14 mouse cellular contexts compared by ENCODE assay signal in genomic region chr2:166653564-166653963, GRCm38 (mm10).
DNase-seq lines count a peak whose midpoint lies in the region; ATAC-seq lines count a peak whose summit lies in the region.
"Had no signal": no experiment of that assay in that cellular context is flagged by ENCODE, and none has a peak within 500 bp of the region (broad histone marks: within the 10 kb centered on the region; RNA-seq: fewer than 3 reads in every experiment).

No protein-coding gene starts in this region.

- DNase-seq in frontal cortex, postnatal 36 days (ENCODE audit: low spot score in 2 of 2): no peak
- peak; percentile 40 for DNase-seq in MN1 (ENCODE audit: low spot score)
- no peak for DNase-seq in T-cell, adult 2 months (ENCODE audit: low spot score)
- no peak for DNase-seq in yolk sac, embryonic 10.5 days (ENCODE audit: low spot score)
- DNase-seq: cerebellum, postnatal 14 days; gastrocnemius, postnatal 25 days; kidney, adult 11 months; liver, postnatal 0 days had no signal

- H3K9me3 ChIP-seq in forebrain, embryonic 15.5 days: no peaks in the 10 kb centered on the region
- no peaks in the 10 kb centered on the region for H3K9me3 ChIP-seq in midbrain, embryonic 13.5 days
- H3K9me3 ChIP-seq: G1E; heart, embryonic 15.5 days had no signal

- H3K27me3 ChIP-seq in forebrain, embryonic 15.5 days: no peaks in the 10 kb centered on the region
- H3K27me3 ChIP-seq in midbrain, embryonic 13.5 days: no peaks in the 10 kb centered on the region
- H3K27me3 ChIP-seq: heart, embryonic 15.5 days had no signal

- peaks cover 55% of the 10 kb centered on the region for H3K4me1 ChIP-seq in forebrain, embryonic 15.5 days
- H3K4me1 ChIP-seq in midbrain, embryonic 13.5 days (replicated peaks): peaks cover 60% of the 10 kb centered on the region

- peak overlapping the region; percentile 85 for H3K27ac ChIP-seq in forebrain, embryonic 15.5 days (replicated peaks)
- H3K27ac ChIP-seq in midbrain, embryonic 13.5 days: peak overlapping the region; percentile 57
- H3K27ac ChIP-seq: heart, embryonic 15.5 days had no signal

- no peak overlapping the region for H3K9ac ChIP-seq in forebrain, embryonic 15.5 days (replicated peaks)
- H3K9ac ChIP-seq in midbrain, embryonic 13.5 days (replicated peaks): no peak overlapping the region
- H3K9ac ChIP-seq: heart, embryonic 15.5 days; liver, postnatal 0 days had no signal

- no peaks in the 10 kb centered on the region for H3K36me3 ChIP-seq in forebrain, embryonic 15.5 days
- no peaks in the 10 kb centered on the region for H3K36me3 ChIP-seq in midbrain, embryonic 13.5 days
- H3K36me3 ChIP-seq: G1E; heart, embryonic 15.5 days had no signal

- no peak overlapping the region for H3K4me2 ChIP-seq in forebrain, embryonic 15.5 days (replicated peaks)
- no peak overlapping the region for H3K4me2 ChIP-seq in midbrain, embryonic 13.5 days (replicated peaks)
- H3K4me2 ChIP-seq: heart, embryonic 15.5 days had no signal

- peak; percentile 36; the same call in 1 of the 2 replicates for ATAC-seq in frontal cortex, adult (ENCODE audit: low TSS enrichment)
- peak; percentile 65 for ATAC-seq in forebrain, embryonic 15.5 days (replicated peaks)
- ATAC-seq in midbrain, embryonic 13.5 days: peak; percentile 29; the same call in 1 of the 2 replicates
- no peak for ATAC-seq in erythroid progenitor cell, adult 5-6 weeks (replicated peaks; ENCODE audit: low FRiP score, poor library complexity, severe bottlenecking)
- ATAC-seq: liver, postnatal 0 days had no signal

- no peak overlapping the region for H3K4me3 ChIP-seq in forebrain, embryonic 15.5 days
- no peak overlapping the region for H3K4me3 ChIP-seq in midbrain, embryonic 13.5 days (replicated peaks)
- H3K4me3 ChIP-seq: heart, embryonic 15.5 days had no signal

- WGBS in forebrain, embryonic 15.5 days: 29% methylated on average over 5 of the region's 5 CpGs
- 20% methylated on average over 5 of the region's 5 CpGs for WGBS in midbrain, embryonic 13.5 days
